Mouse (Mus musculus) heart, adult 2 months (tissue): ENCODE measurements around the gene Cybrd1. TPM values are rescaled to one million over a fixed set of nuclear protein-coding genes. Genes with fewer than 3 reads are reported as not detected.

Experiments used
- DNase-seq, 2 experiments: peaks; one replicate each; pipeline ENCODE4 v3.0.0; 2021
- H3K27ac ChIP-seq: fragments of 200-600 bp; 2 replicates; pipeline ENCODE4 v1.8.1; 2022
- H3K27me3 ChIP-seq: fragments of 200-500 bp; 2 replicates; pipeline ENCODE4 v1.6.1; 2012; ENCODE audit warnings: mild to moderate bottlenecking, low read length, inconsistent platforms, mixed read lengths; ENCODE audit not compliant: control insufficient read depth, insufficient read depth
- H3K36me3 ChIP-seq: fragments of 200-500 bp; 2 replicates; pipeline ENCODE4 v1.6.1; 2012; ENCODE audit warnings: low read length, inconsistent platforms; ENCODE audit not compliant: control insufficient read depth, insufficient read depth
- H3K4me1 ChIP-seq: fragments of 200-500 bp; 2 replicates; pipeline ENCODE4 v1.6.1; 2011; ENCODE audit warnings: low read length; ENCODE audit not compliant: control insufficient read depth, insufficient read depth
- H3K4me3 ChIP-seq: fragments of 200-600 bp; 2 replicates; pipeline ENCODE4 v1.8.1; 2022
- H3K79me2 ChIP-seq: fragments of 200-500 bp; replicated peaks from 2 replicates; pipeline ENCODE4 v1.6.1; 2012; ENCODE audit warnings: mild to moderate bottlenecking, inconsistent platforms, low read length, moderate library complexity, mixed read lengths; ENCODE audit not compliant: control insufficient read depth, insufficient read depth
- H3K9ac ChIP-seq: fragments of 200-500 bp; 2 replicates; pipeline ENCODE4 v1.6.1; 2012; ENCODE audit warnings: low read depth, mild to moderate bottlenecking, control low read depth, inconsistent platforms, low read length, mixed read lengths
- CTCF ChIP-seq: fragments of 200-600 bp; IDR thresholded peaks from 2 replicates; pipeline ENCODE4 v1.8.1; 2022; ENCODE audit warnings: antibody characterized with exemption, mild to moderate bottlenecking, moderate library complexity
- EP300 ChIP-seq: fragments of 200-500 bp; IDR thresholded peaks from 2 replicates; pipeline ENCODE4 v1.6.1; 2011; ENCODE audit warnings: low read depth, low read length, control low read depth; ENCODE audit not compliant: insufficient read depth
- POLR2A ChIP-seq: fragments of 200-500 bp; IDR thresholded peaks from 2 replicates; pipeline ENCODE4 v1.6.1; 2011; ENCODE audit warnings: mild to moderate bottlenecking, low read depth, low read length, control low read depth; ENCODE audit not compliant: insufficient read depth
- whole genome bisulfite sequencing: fragments of 180-500 bp; shearing (Covaris S2); methylation state at CpG from one replicate; pipeline ENCODE4 v1.1.7; 2018; 5-methylcytosine and 5-hydroxymethylcytosine counted together
- intact Hi-C: fragments of 180-260 bp; cut with DNase I; formaldehyde crosslinking; loops from one replicate; pipeline ENCODE4 v1.15.1; 2025
- long read RNA-seq: library from polyadenylated mRNA; stranded (forward); transcript quantifications from one replicate; pipeline ENCODE4 v2.0.0, GENCODE M21; 2021
- polyA plus RNA-seq: library from polyadenylated mRNA; depleted of rRNA; stranded (reverse); fragments of >200 nt; gene quantifications from 2 replicates; pipeline ENCODE4 v1.2.3, GENCODE M21; 2012; rRNA removed
- total RNA-seq, 2 experiments: library from RNA; stranded (reverse); gene quantifications; 2 replicates each; pipeline ENCODE4 v1.2.3; 2021

Gene Cybrd1
- 1 to 10 TPM; 1.7 to 1.9 TPM for total RNA-seq
- 1.5 and 2.6 TPM in 2 replicates for polyA plus RNA-seq
- long read RNA-seq, result 0 reads

GRCm38 (mm10) chr2:71117797-71118708, at the start of gene Cybrd1:
Gene Cybrd1 (plus strand): TSS chr2:71117923.
- no peaks in the 10 kb centered on the region for H3K79me2 ChIP-seq
- H3K36me3 ChIP-seq, result no peaks in the 10 kb centered on the region
- no peak within 1 kb of the TSS for H3K9ac ChIP-seq
- no peak for TF ChIP-seq CTCF
- TF ChIP-seq EP300, result no peak
- no peak for TF ChIP-seq POLR2A
- no peak within 1 kb of the TSS for H3K27ac ChIP-seq
- peaks cover 6% of the 10 kb centered on the region; the same call in 1 of the 2 replicates for H3K27me3 ChIP-seq
- intact Hi-C loops, result no loop called here
- peak within 1 kb of the TSS; percentile 21; the same call in 1 of the 2 replicates for H3K4me3 ChIP-seq
- H3K4me1 ChIP-seq, result no peaks in the 10 kb centered on the region
- DNase-seq, result peak; percentile 64 to 70
- 3% methylated on average over 60 of the region's 60 CpGs for WGBS

- Histone ChIP-seq H3K4me1 (no peaks in the 10 kb centered on the region), H3K4me3 (no peak overlapping the region), H3K36me3 (peaks cover 3% of the 10 kb centered on the region), H3K79me2 (no peaks in the 10 kb centered on the region), H3K27ac (no peak overlapping the region), H3K9ac (no peak overlapping the region), H3K27me3 (no peaks in the 10 kb centered on the region)
- intact Hi-C loops, result no loop called here
- no peak for DNase-seq
- WGBS, result 99% methylated on average over 4 of the region's 4 CpGs
- no peak for TF ChIP-seq POLR2A
- TF ChIP-seq EP300, result no peak
- no peak for TF ChIP-seq CTCF
These were observed 46.1 kb upstream of the Cybrd1 start for GRCm38 (mm10) chr2:71071601-71072000.

DNA sequence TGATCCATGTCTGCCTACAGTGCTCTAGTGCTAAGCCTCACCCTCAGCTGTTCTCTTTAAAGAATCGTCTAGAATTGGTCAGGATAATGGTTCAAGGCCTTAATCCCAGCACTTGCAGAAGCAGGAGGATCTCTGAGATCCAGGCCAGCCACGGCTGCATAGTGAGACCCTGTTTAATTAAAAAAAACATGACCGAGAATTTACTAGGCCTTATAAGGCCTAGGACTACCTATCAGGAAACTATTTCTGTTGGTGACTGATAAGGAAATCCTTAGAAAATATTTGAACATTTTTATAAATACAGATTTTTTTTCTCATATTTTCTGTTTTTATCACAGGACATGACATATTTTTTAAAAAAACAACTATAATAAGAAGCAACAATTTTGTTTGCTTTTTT, 44.4 kb upstream of the Cybrd1 start:
- no peaks in the 10 kb centered on the region for H3K79me2 ChIP-seq
- DNase-seq, result no peak
- intact Hi-C loops, result no loop called here
- WGBS, result 80% methylated on average over 3 of the region's 3 CpGs
- H3K4me3 ChIP-seq, result no peak overlapping the region
- no peak overlapping the region for H3K27ac ChIP-seq
- no peaks in the 10 kb centered on the region for H3K4me1 ChIP-seq
- TF ChIP-seq EP300 (no peak), CTCF (no peak), POLR2A (no peak)
- H3K36me3 ChIP-seq, result peaks cover 3% of the 10 kb centered on the region
- no peak overlapping the region for H3K9ac ChIP-seq
- no peaks in the 10 kb centered on the region for H3K27me3 ChIP-seq

- H3K4me3 ChIP-seq, result no peak overlapping the region
- H3K79me2 ChIP-seq, result no peaks in the 10 kb centered on the region
- H3K4me1 ChIP-seq, result no peaks in the 10 kb centered on the region
- 75% methylated on average over 3 of the region's 3 CpGs for WGBS
- TF ChIP-seq EP300 (no peak), CTCF (no peak), POLR2A (no peak)
- no peaks in the 10 kb centered on the region for H3K27me3 ChIP-seq
- no peak for DNase-seq
- peaks cover 3% of the 10 kb centered on the region for H3K36me3 ChIP-seq
- no peak overlapping the region for H3K27ac ChIP-seq
- H3K9ac ChIP-seq, result no peak overlapping the region
- intact Hi-C loops, result no loop called here
These were observed 43.9 kb upstream of the Cybrd1 start for GRCm38 (mm10) chr2:71073828-71074227.

DNA sequence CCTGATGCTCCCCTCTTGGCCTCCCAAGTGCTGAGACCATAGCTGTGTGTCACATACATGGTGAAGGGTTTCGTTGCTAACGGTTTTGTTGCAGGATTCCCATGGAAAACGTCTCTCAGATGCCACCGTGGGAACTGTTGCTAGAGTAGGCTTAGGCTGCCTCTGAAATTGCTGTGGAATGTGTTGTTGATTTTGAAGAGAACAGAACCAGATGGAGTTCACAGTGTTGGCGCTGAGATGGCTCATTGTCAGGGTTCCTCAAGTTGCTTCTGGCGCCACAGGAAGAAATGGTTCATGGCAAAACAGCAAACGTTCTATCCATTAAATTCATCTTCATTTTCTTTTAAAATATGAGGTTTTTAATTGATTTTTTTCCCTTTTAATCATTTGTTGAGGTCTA, 35.3 kb upstream of the Cybrd1 start:
- WGBS, result 90% methylated on average over 7 of the region's 7 CpGs
- TF ChIP-seq POLR2A (no peak), EP300 (no peak), CTCF (no peak)
- Histone ChIP-seq H3K4me3 (no peak overlapping the region), H3K36me3 (no peaks in the 10 kb centered on the region), H3K27ac (no peak overlapping the region), H3K79me2 (no peaks in the 10 kb centered on the region), H3K9ac (no peak overlapping the region), H3K27me3 (no peaks in the 10 kb centered on the region), H3K4me1 (no peaks in the 10 kb centered on the region)
- intact Hi-C loops, result no loop called here
- no peak for DNase-seq
